29 mouse cellular contexts compared by ENCODE assay signal in the genomic region with DNA sequence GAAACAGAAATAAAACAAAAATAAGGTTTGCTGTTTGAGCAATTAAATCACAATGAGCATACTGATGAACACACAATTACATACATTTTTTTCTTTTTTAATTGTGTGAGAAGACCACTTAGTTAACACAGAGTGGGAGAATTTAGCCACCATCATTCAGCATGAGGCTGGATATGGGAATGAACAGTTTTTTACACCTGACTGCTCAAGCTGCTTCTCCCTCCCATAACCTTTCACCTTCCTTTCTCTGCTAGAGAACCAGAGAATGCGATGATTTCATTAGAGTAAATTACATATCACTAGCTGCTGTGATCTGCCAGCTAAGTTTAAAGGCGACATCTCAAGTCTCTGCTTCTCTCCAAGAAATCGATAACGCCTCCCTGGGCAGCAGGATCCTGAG.
DNase-seq lines count a peak whose midpoint lies in the region; ATAC-seq lines count a peak whose summit lies in the region.
"Had no signal": no experiment of that assay in that cellular context is flagged by ENCODE, and none has a peak within 500 bp of the region (broad histone marks: within the 10 kb centered on the region; RNA-seq: fewer than 3 reads in every experiment).

No protein-coding gene starts in this region.

- H3K27me3 ChIP-seq in forebrain, embryonic 12.5 days, result no peaks in the 10 kb centered on the region
- no peaks in the 10 kb centered on the region for H3K27me3 ChIP-seq in forebrain, embryonic 16.5 days (replicated peaks; ENCODE audit: control insufficient read depth, insufficient read depth, low read length)
- no peaks in the 10 kb centered on the region for H3K27me3 ChIP-seq in kidney, embryonic 15.5 days
- H3K27me3 ChIP-seq: CH12.LX; embryonic facial prominence, embryonic 13.5 days; forebrain, embryonic 13.5 days; heart, embryonic 13.5 days had no signal

- H3K36me3 ChIP-seq in forebrain, embryonic 12.5 days (replicated peaks), result no peaks in the 10 kb centered on the region
- H3K36me3 ChIP-seq in forebrain, embryonic 16.5 days (ENCODE audit: control insufficient read depth, insufficient read depth), result no peaks in the 10 kb centered on the region
- no peaks in the 10 kb centered on the region for H3K36me3 ChIP-seq in kidney, embryonic 15.5 days
- H3K36me3 ChIP-seq: embryonic facial prominence, embryonic 10.5 days; embryonic facial prominence, embryonic 13.5 days; G1E; heart, embryonic 10.5 days; heart, embryonic 13.5 days had no signal

- H3K4me3 ChIP-seq in forebrain, embryonic 12.5 days (replicated peaks), result no peak overlapping the region
- no peak overlapping the region for H3K4me3 ChIP-seq in forebrain, embryonic 16.5 days (replicated peaks; ENCODE audit: low read length)
- no peak overlapping the region for H3K4me3 ChIP-seq in kidney, embryonic 15.5 days (replicated peaks)
- H3K4me3 ChIP-seq: embryonic facial prominence, embryonic 10.5 days; embryonic facial prominence, embryonic 13.5 days; erythroblast, embryonic 14.5 days; forebrain, embryonic 13.5 days; heart, adult 2 months; heart, embryonic 10.5 days; heart, embryonic 13.5 days had no signal

- 45% methylated on average over 4 of the region's 4 CpGs for WGBS in forebrain, embryonic 12.5 days
- 53% methylated on average over 4 of the region's 4 CpGs for WGBS in forebrain, embryonic 16.5 days
- 38% methylated on average over 4 of the region's 4 CpGs for WGBS in kidney, embryonic 15.5 days

- H3K9me3 ChIP-seq in forebrain, embryonic 12.5 days, result no peaks in the 10 kb centered on the region
- no peaks in the 10 kb centered on the region for H3K9me3 ChIP-seq in forebrain, embryonic 16.5 days (ENCODE audit: control insufficient read depth, low read length)
- no peaks in the 10 kb centered on the region for H3K9me3 ChIP-seq in kidney, embryonic 15.5 days (replicated peaks)
- H3K9me3 ChIP-seq: embryonic facial prominence, embryonic 10.5 days; embryonic facial prominence, embryonic 13.5 days; forebrain, embryonic 13.5 days; G1E; heart, embryonic 10.5 days; heart, embryonic 13.5 days had no signal

- no peak overlapping the region for H3K4me2 ChIP-seq in forebrain, embryonic 12.5 days
- H3K4me2 ChIP-seq in forebrain, embryonic 16.5 days (ENCODE audit: low read length), result no peak overlapping the region
- H3K4me2 ChIP-seq in kidney, embryonic 15.5 days, result no peak overlapping the region
- H3K4me2 ChIP-seq: embryonic facial prominence, embryonic 13.5 days; forebrain, embryonic 13.5 days; heart, embryonic 13.5 days; hindbrain, embryonic 14.5 days had no signal

- ATAC-seq in forebrain, embryonic 12.5 days (ENCODE audit: low FRiP score), result peak; percentile 41; the same call in 1 of the 2 replicates
- ATAC-seq in forebrain, embryonic 16.5 days, result no peak
- ATAC-seq in kidney, embryonic 15.5 days (replicated peaks; ENCODE audit: low FRiP score), result peak; percentile 71
- ATAC-seq: forebrain, embryonic 13.5 days; hindbrain, postnatal 0 days; inflammation-experienced regulatory T-cells, adult 6 months had no signal

- no peak for DNase-seq in kidney, postnatal 25 days
- DNase-seq in Muller cell, postnatal 12 days (ENCODE audit: inconsistent ontology term), result peak; percentile 28
- DNase-seq in retina, embryonic 14.5 days (ENCODE audit: low spot score), result peak; percentile 58
- no peak for DNase-seq in lung, postnatal 36 days
- DNase-seq: adrenal gland, adult 2 months; adrenal gland, postnatal 25 days; B cell, adult 2 months; cerebellum, adult 18-20 months; cerebellum, adult 9-10 months; cerebellum, postnatal 14 days; gastrocnemius, postnatal 10 days; gastrocnemius, postnatal 36 days; heart, adult 2 months; heart, postnatal 14 days; heart, postnatal 4 days had no signal

- H3K27ac ChIP-seq in forebrain, embryonic 12.5 days, result no peak overlapping the region
- H3K27ac ChIP-seq in forebrain, embryonic 16.5 days (ENCODE audit: low read length), result no peak overlapping the region
- no peak overlapping the region for H3K27ac ChIP-seq in kidney, embryonic 15.5 days
- H3K27ac ChIP-seq: embryonic facial prominence, embryonic 10.5 days; embryonic facial prominence, embryonic 13.5 days; forebrain, embryonic 13.5 days; heart, adult 2 months; heart, embryonic 10.5 days; heart, embryonic 13.5 days; hindbrain, embryonic 14.5 days; hindbrain, postnatal 0 days had no signal

- H3K9ac ChIP-seq in forebrain, embryonic 12.5 days, result no peak overlapping the region
- H3K9ac ChIP-seq in forebrain, embryonic 16.5 days (replicated peaks; ENCODE audit: low read depth, low read length), result no peak overlapping the region
- H3K9ac ChIP-seq in kidney, embryonic 15.5 days, result no peak overlapping the region
- H3K9ac ChIP-seq: embryonic facial prominence, embryonic 13.5 days; forebrain, embryonic 13.5 days; heart, embryonic 13.5 days; hindbrain, embryonic 14.5 days had no signal

- 0 out of 2 replicates have a peak, but pooled peaks cover 3% of the 10 kb centered on the region for H3K4me1 ChIP-seq in forebrain, embryonic 12.5 days
- no peaks in the 10 kb centered on the region for H3K4me1 ChIP-seq in forebrain, embryonic 16.5 days (replicated peaks; ENCODE audit: control insufficient read depth, insufficient read depth, low read length)
- no peaks in the 10 kb centered on the region for H3K4me1 ChIP-seq in kidney, embryonic 15.5 days
- H3K4me1 ChIP-seq: embryonic facial prominence, embryonic 10.5 days; embryonic facial prominence, embryonic 13.5 days; forebrain, embryonic 13.5 days; heart, embryonic 10.5 days; heart, embryonic 13.5 days had no signal

Comparison
In these comparisons a context has a peak if more than half of its experiments do, and no peak if none do; other contexts are left out.
1. DNase-seq: peak in Muller cell, postnatal 12 days (single experiment) and retina, embryonic 14.5 days (single experiment); none in kidney, postnatal 25 days (0 of 2) and lung, postnatal 36 days (single experiment).